Mouse (Mus musculus): ENCODE data around the gene Nmnat2. TPM values are rescaled to one million over a fixed set of nuclear protein-coding genes. Genes with fewer than 3 reads are reported as not detected.

The Nmnat2 gene
- total and polyA plus RNA-seq, 3 experiments: 0.78 to 1.1 (median 0.84) TPM

Other genes starting within 250 kb of the Nmnat2 start
- gene Apobec4, start 204.4 kb upstream of the Nmnat2 start, total RNA-seq (2021): not detected
- not detected in 2 replicates for gene Apobec4, start 204.4 kb upstream of the Nmnat2 start, polyA plus RNA-seq (2012; rRNA removed)
- gene Rgl1, start 188.6 kb upstream of the Nmnat2 start, total RNA-seq (2021): 10 to 100 TPM; 17.9 to 38.3 TPM
- 4.3 and 4.4 TPM in 2 replicates for gene Rgl1, start 188.6 kb upstream of the Nmnat2 start, polyA plus RNA-seq (2012; rRNA removed)
- gene Arpc5, start 188.5 kb upstream of the Nmnat2 start, total RNA-seq (2021): 100 to 1,000 TPM in 1 of 2 experiments, 10 to 100 TPM in 1; 89.9 to 103 TPM
- 11.6 and 12.3 TPM in 2 replicates for gene Arpc5, start 188.5 kb upstream of the Nmnat2 start, polyA plus RNA-seq (2012; rRNA removed)
- gene Ncf2, start 154.8 kb upstream of the Nmnat2 start, total RNA-seq (2021): 1 to 10 TPM; 4.8 to 4.9 TPM
- gene Ncf2, start 154.8 kb upstream of the Nmnat2 start, polyA plus RNA-seq (2012; rRNA removed): 1.6 and 1.7 TPM in 2 replicates
- gene Smg7, start 52.3 kb upstream of the Nmnat2 start, total RNA-seq (2021): 10 to 100 TPM; 48.8 to 82.2 TPM
- 34.4 and 43.5 TPM in 2 replicates for gene Smg7, start 52.3 kb upstream of the Nmnat2 start, polyA plus RNA-seq (2012; rRNA removed)
- 1 to 10 TPM in 1 of 2 experiments, under 1 TPM in 1; 0.75 to 3.1 TPM for gene Lamc2, start 231.5 kb downstream of the Nmnat2 start, total RNA-seq (2021)
- 0.10 TPM in 1 of 2 replicates, not detected in the other for gene Lamc2, start 231.5 kb downstream of the Nmnat2 start, polyA plus RNA-seq (2012; rRNA removed)

All from adrenal gland, adult 2 months (tissue).